Mouse (Mus musculus): ENCODE data around the gene Lad1.

DNA sequence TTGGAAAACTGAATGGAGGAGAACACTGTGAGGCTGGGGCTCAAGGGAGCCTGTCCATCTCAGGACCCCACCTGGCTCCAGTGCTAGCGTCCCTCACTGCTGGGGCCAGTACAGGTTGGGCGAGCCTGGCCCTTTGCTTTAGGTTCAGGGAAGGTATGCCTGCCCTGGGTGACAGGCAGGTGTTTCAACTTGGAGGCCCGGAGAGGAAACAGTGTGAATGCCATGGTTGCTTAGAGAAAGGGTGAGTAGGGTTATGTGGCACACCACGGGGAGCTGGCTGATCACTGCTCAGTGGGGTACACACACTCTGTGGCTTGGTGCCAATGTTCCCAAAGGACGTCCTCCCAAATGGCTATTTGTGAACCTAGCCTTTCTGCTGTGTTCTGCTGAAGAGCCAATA is 3.9 kb upstream of the Lad1 start:
- TF ChIP-seq NANOG (IDR thresholded peaks at IDR 0.05; ENCODE audit: borderline replicate concordance, low read length) (no peak), CTCF (conservative IDR thresholded peaks at IDR 0.05; ENCODE audit: low read length) (no peak)
